Mouse (Mus musculus): ENCODE measurements around the gene 2610008E11Rik. TPM values are rescaled to one million over a fixed set of nuclear protein-coding genes. Genes with fewer than 3 reads are reported as not detected.
"Not testable (repeated sequence)": the region's sequence is repeated elsewhere in the genome, so short reads cannot be mapped to it uniquely, and the experiment has no call there.

2610008E11Rik gene
- 10 to 100 TPM; 19.3 to 20.0 TPM for total RNA-seq (2021)
- long read RNA-seq, full-length matches to known transcripts: 14 of 19 reads
- long read RNA-seq, partial matches to known transcripts: 0 of 19 reads
- long read RNA-seq, other reads (novel, unspliced or antisense): 5 of 19 reads

GRCm38 (mm10) chr10:79097161-79097754, at the start of gene 2610008E11Rik:
TSS of gene 2610008E11Rik (minus strand) at chr10:79097600.
- peak; percentile 92 to 98 for DNase-seq (ENCODE audit: low spot score in 2 of 2)

- DNase-seq (ENCODE audit: low spot score in 2 of 2): peak in 1 of 2 experiments; percentile 76
Observed at GRCm38 (mm10) chr10:79116125-79116849, 18.9 kb upstream of the 2610008E11Rik start.

GRCm38 (mm10) chr10:79115085-79115484, 17.7 kb upstream of the 2610008E11Rik start:
- DNase-seq (ENCODE audit: low spot score in 2 of 2): no peak

GRCm38 (mm10) chr10:79110482-79110881, 13.1 kb upstream of the 2610008E11Rik start:
- no peak for DNase-seq (ENCODE audit: low spot score in 2 of 2)

- DNase-seq (ENCODE audit: low spot score in 2 of 2): no peak
Observed at GRCm38 (mm10) chr10:79109156-79109555, 11.8 kb upstream of the 2610008E11Rik start.

- DNase-seq (ENCODE audit: low spot score in 2 of 2): no peak
Observed at GRCm38 (mm10) chr10:79107531-79107930, 10.1 kb upstream of the 2610008E11Rik start.

GRCm38 (mm10) chr10:79106325-79107282, 9.2 kb upstream of the 2610008E11Rik start:
- no peak for DNase-seq (ENCODE audit: low spot score in 2 of 2)

GRCm38 (mm10) chr10:79096706-79097105, 694 bp downstream of the 2610008E11Rik start:
- DNase-seq (ENCODE audit: low spot score in 2 of 2): no peak

GRCm38 (mm10) chr10:79091731-79092130, 5.7 kb downstream of the 2610008E11Rik start:
- DNase-seq (ENCODE audit: low spot score in 2 of 2): no peak

- peak in 1 of 2 experiments; percentile 18 for DNase-seq (ENCODE audit: low spot score in 2 of 2)
Observed at GRCm38 (mm10) chr10:79089000-79089399, 8.4 kb downstream of the 2610008E11Rik start.

GRCm38 (mm10) chr10:79086577-79086976, 10.8 kb downstream of the 2610008E11Rik start:
- no peak for DNase-seq (ENCODE audit: low spot score in 2 of 2)

GRCm38 (mm10) chr10:79057370-79057769, 40.0 kb downstream of the 2610008E11Rik start:
- not testable (repeated sequence) for DNase-seq (ENCODE audit: low spot score in 2 of 2)

GRCm38 (mm10) chr10:79042457-79042856, 54.9 kb downstream of the 2610008E11Rik start:
- DNase-seq (ENCODE audit: low spot score in 2 of 2): not testable (repeated sequence)

GRCm38 (mm10) chr10:79028441-79028840, 69.0 kb downstream of the 2610008E11Rik start, which contains the start of gene Olfr57:
TSS of gene Olfr57 (plus strand) at chr10:79028741.
- no peak for DNase-seq (ENCODE audit: low spot score in 2 of 2)

Other genes starting within 250 kb of the 2610008E11Rik start
- gene Olfr1356, start 245.4 kb downstream of the 2610008E11Rik start, total RNA-seq (2021): not detected
- not detected for gene Olfr1355, start 222.1 kb downstream of the 2610008E11Rik start, total RNA-seq (2021)
- gene Olfr1354, start 184.4 kb downstream of the 2610008E11Rik start, total RNA-seq (2021): not detected
- gene Olfr8, start 147.0 kb downstream of the 2610008E11Rik start, total RNA-seq (2021): not detected
- not detected for gene Olfr1353, start 134.3 kb downstream of the 2610008E11Rik start, total RNA-seq (2021)
- gene Olfr1352, start 116.5 kb downstream of the 2610008E11Rik start, total RNA-seq (2021): not detected
- not detected for gene Olfr1351, start 85.1 kb downstream of the 2610008E11Rik start, total RNA-seq (2021)
- not detected for gene Olfr57, start 68.9 kb downstream of the 2610008E11Rik start, total RNA-seq (2021)
- gene Vmn2r80, start 51.2 kb upstream of the 2610008E11Rik start, total RNA-seq (2021): not detected
- gene Vmn2r81, start 150.1 kb upstream of the 2610008E11Rik start, total RNA-seq (2021): not detected

All from layer of hippocampus, adult 18-20 months (tissue).